Mouse (Mus musculus) ES-CJ7 (cell line): ENCODE measurements around the gene Eogt.

Experiments used
- DNase-seq: peaks from one replicate; pipeline ENCODE4 v3.0.0; 2011; ENCODE audit warnings: low read depth, low spot score

Eogt gene

DNA sequence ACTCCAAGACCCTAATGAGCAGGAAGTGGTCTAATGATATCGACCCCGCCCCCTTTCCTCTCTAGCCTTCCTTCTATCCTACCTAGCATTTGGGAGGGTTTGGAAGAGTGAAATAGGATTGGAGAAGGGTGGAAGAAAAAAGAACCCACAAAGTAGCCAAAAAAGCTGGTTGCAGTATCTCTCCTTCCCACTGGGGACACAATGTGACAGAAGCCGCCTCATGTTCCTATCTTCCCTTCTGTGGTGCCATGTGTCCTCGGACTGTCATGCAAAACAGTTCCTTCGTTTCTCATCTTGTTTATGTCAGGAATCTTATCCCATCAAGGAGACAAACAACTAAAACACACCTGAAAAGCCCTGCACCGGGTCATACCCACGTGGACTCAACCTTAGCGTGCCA lies 42.9 kb downstream of the Eogt start:
- DNase-seq, result peak; percentile 45

DNA sequence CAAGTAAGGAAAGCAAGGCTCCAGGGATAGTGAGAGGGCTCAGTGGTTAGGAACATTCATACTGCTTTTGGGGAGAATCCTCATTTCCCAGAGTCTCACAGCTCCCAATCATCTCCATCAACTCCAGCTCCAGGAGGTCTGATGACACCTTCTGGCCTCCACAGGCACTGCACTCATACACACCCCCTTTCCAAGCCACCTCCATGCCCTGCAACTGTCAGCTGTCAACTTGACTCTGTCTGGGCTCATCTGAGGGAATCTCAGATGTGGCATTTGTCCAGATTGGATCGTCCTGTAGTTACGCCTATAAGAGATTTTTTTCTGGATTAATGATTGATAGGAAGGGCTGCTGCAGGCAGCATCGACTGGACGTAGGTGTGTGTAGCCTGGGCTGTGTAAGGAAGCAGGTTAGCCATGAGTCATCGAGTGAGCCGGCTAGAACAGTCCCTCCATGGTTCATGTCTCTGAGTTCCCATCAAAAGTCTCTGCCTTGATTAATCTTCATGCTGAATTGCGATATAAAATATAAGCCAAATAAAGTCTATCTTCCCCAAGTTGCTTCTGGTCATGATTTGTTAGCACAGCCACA lies 44.6 kb downstream of the Eogt start:
- DNase-seq, result peak; percentile 76

DNA sequence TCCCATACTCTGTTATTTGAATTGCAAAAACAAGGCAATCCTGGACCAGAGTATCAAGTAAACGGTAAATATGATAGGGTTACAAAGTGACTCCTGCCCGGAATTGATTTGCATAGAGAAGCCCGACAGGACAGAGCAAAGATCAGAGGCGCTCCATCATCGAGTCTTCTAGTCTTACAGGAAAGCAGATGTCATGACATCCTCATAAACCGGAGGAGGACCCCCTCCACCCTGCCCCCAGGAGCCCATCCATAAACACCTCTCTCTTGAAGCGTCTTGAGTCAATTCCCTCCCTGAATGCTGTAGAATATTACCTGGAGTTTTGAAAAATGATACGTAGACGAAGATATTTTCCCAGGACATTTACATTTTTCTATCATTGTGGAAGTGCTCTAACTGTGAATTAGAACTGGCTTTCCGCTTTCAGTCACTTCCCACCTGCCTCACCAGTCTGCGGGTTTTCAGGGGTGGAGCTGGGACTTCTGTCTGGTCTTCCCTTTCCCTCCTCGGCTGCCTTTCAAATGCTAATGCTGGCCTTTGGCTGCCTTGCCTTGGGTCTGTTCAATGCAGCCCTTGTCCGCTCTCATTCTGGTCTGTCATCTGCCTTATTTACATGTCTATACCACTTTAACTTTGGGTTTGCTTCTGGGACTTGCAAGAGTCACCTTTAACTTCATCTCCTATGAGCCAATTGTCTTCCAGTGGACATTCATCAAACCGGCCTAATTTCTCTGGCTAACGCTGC lies 46.9 kb downstream of the Eogt start:
- peak; percentile 99 for DNase-seq

DNA sequence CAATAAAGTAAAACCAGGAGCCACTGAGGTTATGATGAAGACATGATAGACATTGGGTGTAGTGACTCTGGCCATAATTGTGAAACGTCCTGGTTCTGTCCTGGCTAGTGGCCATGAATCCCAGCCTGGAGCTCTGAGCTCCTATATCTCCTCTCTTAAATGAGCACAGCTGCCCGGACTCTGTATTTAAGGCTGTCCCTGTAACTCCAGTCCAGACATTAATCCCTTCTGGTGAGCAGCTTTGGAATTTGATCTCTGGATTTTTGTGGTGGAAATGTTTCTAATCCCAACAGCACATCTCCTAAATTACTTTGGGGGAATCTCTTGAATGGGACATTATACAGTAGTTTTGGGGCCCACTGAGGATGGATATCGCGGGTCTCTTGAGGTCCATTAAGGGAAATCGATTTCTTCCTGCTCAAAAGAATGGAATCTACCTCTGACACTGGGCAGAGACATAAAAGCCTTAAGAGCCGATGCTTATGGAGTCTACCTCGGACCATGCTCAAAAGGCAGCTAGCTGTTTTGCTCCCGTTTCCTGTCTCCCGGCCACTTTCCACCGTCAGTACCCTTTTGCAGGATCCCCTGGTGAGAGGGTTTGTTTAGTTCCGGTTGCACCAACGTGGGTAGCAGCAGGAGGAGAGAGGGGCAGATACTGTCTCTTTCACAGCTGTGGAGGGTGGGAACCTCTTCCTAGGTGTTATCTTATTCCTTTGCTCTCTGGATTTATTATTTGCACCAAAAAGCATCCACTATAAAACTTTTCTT lies 47.6 kb downstream of the Eogt start:
- DNase-seq, result peak; percentile 89

DNA sequence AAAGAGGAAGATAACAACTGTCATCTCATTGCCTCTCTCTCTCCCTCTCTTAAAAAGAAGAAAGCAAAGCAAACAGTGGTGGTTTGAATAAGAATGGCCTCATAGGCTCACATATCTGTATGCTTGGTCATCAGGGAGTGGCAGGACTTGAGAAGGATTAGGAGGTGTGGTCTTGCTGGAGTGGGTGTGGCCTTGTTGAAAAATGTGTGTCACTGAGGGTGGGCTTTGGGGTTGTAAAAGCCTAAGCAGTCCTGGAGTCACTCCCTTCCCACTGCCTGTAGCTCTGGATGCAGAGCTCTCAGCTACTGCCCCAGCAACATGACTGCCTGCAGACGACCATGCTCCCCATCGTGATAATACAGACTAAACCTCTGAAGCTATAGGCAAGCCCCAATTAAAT lies 66.6 kb downstream of the Eogt start:
- peak; percentile 53 for DNase-seq

DNA sequence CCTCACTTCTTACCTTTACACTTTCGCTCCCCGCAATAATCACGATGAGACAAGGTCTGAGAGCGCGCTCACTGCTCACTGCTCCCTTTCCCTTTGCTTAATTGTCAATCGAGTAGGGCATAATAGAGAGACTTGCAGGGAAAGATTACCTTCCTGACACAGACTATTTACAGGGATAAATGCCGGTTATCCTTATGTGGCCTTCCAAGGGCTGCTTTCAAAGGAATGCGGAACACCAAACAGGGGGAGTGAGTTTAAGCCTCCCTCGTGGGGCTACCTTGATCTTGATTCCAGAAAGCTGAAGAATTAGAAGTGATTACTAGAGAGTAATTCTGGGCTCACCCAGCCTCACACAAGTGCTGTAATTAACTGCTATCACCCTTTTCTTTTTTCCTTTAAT lies 69.0 kb downstream of the Eogt start:
- no peak for DNase-seq

DNA sequence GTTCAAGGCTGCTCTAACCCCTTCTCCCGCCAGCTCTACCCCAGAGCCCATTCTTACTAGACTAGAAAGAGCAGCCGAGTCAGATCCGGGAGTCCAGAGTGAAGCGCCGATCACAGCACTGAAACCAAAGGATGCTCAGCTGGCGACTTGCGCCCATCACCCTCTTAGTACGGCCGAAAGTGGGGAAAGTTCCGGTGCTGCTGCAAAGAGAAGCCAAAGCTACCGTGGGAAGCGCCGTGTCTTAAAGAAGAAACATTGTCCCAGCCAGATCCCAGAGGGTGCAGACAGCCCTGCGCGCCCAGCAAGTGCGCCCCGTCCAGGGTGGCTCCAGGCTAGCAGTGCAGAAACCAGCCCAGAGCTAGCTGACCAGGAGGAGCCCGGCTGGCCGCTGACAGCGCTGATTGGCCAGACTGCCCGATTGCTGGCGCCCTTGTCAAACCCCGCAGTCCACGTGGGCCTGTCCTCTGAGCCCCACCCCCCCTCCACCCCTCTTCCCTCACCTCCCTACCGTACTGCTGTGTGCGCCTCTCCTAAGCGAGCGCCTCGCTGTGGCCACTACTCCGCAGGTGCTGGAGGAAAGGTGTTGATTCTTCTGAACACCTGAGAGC lies 88.8 kb downstream of the Eogt start, which contains the start of gene Fam19a4:
Gene Fam19a4, minus strand, starts transcription at position 340 of the 608 bp plus-strand sequence.
- DNase-seq, result peak; percentile 76
